8 mouse cellular contexts compared by ENCODE assay signal in genomic region chr4:118645234-118645633, GRCm38 (mm10). TPM values are rescaled to one million over a fixed set of nuclear protein-coding genes. Genes with fewer than 3 reads are reported as not detected.
DNase-seq lines count a peak whose midpoint lies in the region; ATAC-seq and TF ChIP-seq lines count a peak whose summit lies in the region.

No protein-coding gene starts in this region.

- 14% methylated on average over 2 of the region's 2 CpGs for WGBS in hindbrain, postnatal 0 days
- WGBS in liver, embryonic 14.5 days (ENCODE audit: insufficient replicate concordance) = 6% methylated on average over 2 of the region's 2 CpGs
- 4% methylated on average over 2 of the region's 2 CpGs for WGBS in small intestine, adult 2 months

- H3K4me3 ChIP-seq in hindbrain, postnatal 0 days (ENCODE audit: low read length) = no peak overlapping the region
- no peak overlapping the region for H3K4me3 ChIP-seq in liver, embryonic 14.5 days (ENCODE audit: insufficient read depth in 1 of 2, low read depth in 2 of 2, low read length in 2 of 2)
- no peak overlapping the region for H3K4me3 ChIP-seq in small intestine, adult 2 months (ENCODE audit: low read depth, low read length)

- peak; percentile 42 to 46 for DNase-seq in adrenal gland, adult 18-20 months (ENCODE audit: low spot score in 2 of 2)
- no peak for DNase-seq in adrenal gland, adult 8-10 months
- DNase-seq in ovary, postnatal 14 days (ENCODE audit: low spot score) = peak; percentile 54
- no peak for DNase-seq in ovary, adult 18-20 months (ENCODE audit: low spot score)
- DNase-seq in cerebellum, postnatal 36 days = peak; percentile 40 to 44
- peak; percentile 62 for DNase-seq in hindbrain, postnatal 0 days (ENCODE audit: low spot score)
- peak in 2 of 3 experiments; percentile 23 to 26 for DNase-seq in liver, embryonic 14.5 days (ENCODE audit: low read depth in 3 of 3, low spot score in 3 of 3)

- H3K4me1 ChIP-seq in hindbrain, postnatal 0 days (ENCODE audit: insufficient read depth, low read length) = 0 out of 2 replicates have a peak, but pooled peaks cover 4% of the 10 kb centered on the region
- H3K4me1 ChIP-seq in liver, embryonic 14.5 days (replicated peaks; ENCODE audit: control insufficient read depth in 2 of 2, insufficient read depth in 2 of 2, low read length in 1 of 2) = no peaks in the 10 kb centered on the region
- no peaks in the 10 kb centered on the region for H3K4me1 ChIP-seq in small intestine, adult 2 months (ENCODE audit: control insufficient read depth, insufficient read depth, insufficient read length, low read length)

- H3K9me3 ChIP-seq in hindbrain, postnatal 0 days (ENCODE audit: low read length) = no peaks in the 10 kb centered on the region
- no peaks in the 10 kb centered on the region for H3K9me3 ChIP-seq in liver, embryonic 14.5 days (ENCODE audit: control insufficient read depth, low read length)

- TF ChIP-seq POLR2A in small intestine, adult 2 months (IDR thresholded peaks at IDR 0.05; ENCODE audit: low read depth, low read length) = no peak

- TF ChIP-seq CTCF in hindbrain, postnatal 0 days (IDR thresholded peaks at IDR 0.05; ENCODE audit: low read depth) = peak; percentile 85
- peak; percentile 88 for TF ChIP-seq CTCF in liver, embryonic 14.5 days (IDR thresholded peaks at IDR 0.05; ENCODE audit: low read depth)
- peak; percentile 72; the same call in 1 of the 2 replicates for TF ChIP-seq CTCF in small intestine, adult 2 months (IDR thresholded peaks at IDR 0.05; ENCODE audit: extremely low read depth, insufficient read length, insufficient replicate concordance, low read depth, low read length)

- no peaks in the 10 kb centered on the region for H3K36me3 ChIP-seq in hindbrain, postnatal 0 days (ENCODE audit: insufficient read depth, low read length)
- no peaks in the 10 kb centered on the region for H3K36me3 ChIP-seq in liver, embryonic 14.5 days (replicated peaks; ENCODE audit: control insufficient read depth, insufficient read depth, low read depth)
- H3K36me3 ChIP-seq in small intestine, adult 2 months (ENCODE audit: control insufficient read depth, insufficient read depth, low read length) = no peaks in the 10 kb centered on the region

- no peak for TF ChIP-seq EP300 in liver, embryonic 14.5 days (IDR thresholded peaks at IDR 0.05; ENCODE audit: low read depth)

- H3K27me3 ChIP-seq in hindbrain, postnatal 0 days (ENCODE audit: insufficient read depth, low read length) = no peaks in the 10 kb centered on the region
- no peaks in the 10 kb centered on the region for H3K27me3 ChIP-seq in liver, embryonic 14.5 days (ENCODE audit: control insufficient read depth, insufficient read depth, low read length)
- H3K27me3 ChIP-seq in small intestine, adult 2 months (ENCODE audit: control insufficient read depth, insufficient read depth, low read length) = no peaks in the 10 kb centered on the region

- no peak for ATAC-seq in hindbrain, postnatal 0 days
- no peak for ATAC-seq in liver, embryonic 14.5 days (ENCODE audit: insufficient read depth)

- H3K4me2 ChIP-seq in hindbrain, postnatal 0 days (ENCODE audit: low read depth, low read length) = no peak overlapping the region
- H3K4me2 ChIP-seq in liver, embryonic 14.5 days (ENCODE audit: low read depth) = no peak overlapping the region

- H3K9ac ChIP-seq in hindbrain, postnatal 0 days (replicated peaks; ENCODE audit: low read length) = no peak overlapping the region
- no peak overlapping the region for H3K9ac ChIP-seq in liver, embryonic 14.5 days (replicated peaks)

- H3K27ac ChIP-seq in hindbrain, postnatal 0 days = no peak overlapping the region
- H3K27ac ChIP-seq in liver, embryonic 14.5 days = no peak overlapping the region
- H3K27ac ChIP-seq in small intestine, adult 2 months (ENCODE audit: insufficient read depth, low read depth, low read length) = no peak overlapping the region

RNA-seq across cellular contexts. Expression of gene Olfr62, which starts 13.5 kb away (rescaled TPM):
- not detected for total RNA-seq in adrenal gland, adult 18-20 months (2021)
- not detected for total RNA-seq in adrenal gland, adult 8-10 months (2022)
- total RNA-seq in hindbrain, postnatal 0 days (2014; rRNA removed) = not detected in 2 replicates
- not detected in 2 replicates for polyA plus RNA-seq in hindbrain, postnatal 0 days (2015; fragmentation: Nextera tagmentation; extraction: Ambion mirVana)
- not detected in 2 replicates for polyA plus RNA-seq in liver, embryonic 14.5 days (2012; rRNA removed)
- not detected in 2 replicates for polyA plus RNA-seq in liver, embryonic 14.5 days (2014; fragmentation: Nextera tagmentation; extraction: Ambion mirVana)
- not detected in 2 replicates for polyA plus RNA-seq in small intestine, adult 2 months (2012; rRNA removed)

RNA-seq across cellular contexts. Expression of gene Ebna1bp2, which starts 24.6 kb away (rescaled TPM):
- total RNA-seq in adrenal gland, adult 18-20 months (2021) = 10 to 100 TPM; 75.6 to 76.0 TPM
- 10 to 100 TPM; 69.8 to 83.0 (median 76.6) TPM for total RNA-seq in adrenal gland, adult 8-10 months (2022)
- total RNA-seq in hindbrain, postnatal 0 days (2014; rRNA removed) = 31.6 and 40.0 TPM in 2 replicates
- polyA plus RNA-seq in hindbrain, postnatal 0 days (2015; fragmentation: Nextera tagmentation; extraction: Ambion mirVana) = 85.4 and 98.5 TPM in 2 replicates
- polyA plus RNA-seq in liver, embryonic 14.5 days (2012; rRNA removed) = 27.7 and 60.2 TPM in 2 replicates
- 92.2 and 95.0 TPM in 2 replicates for polyA plus RNA-seq in liver, embryonic 14.5 days (2014; fragmentation: Nextera tagmentation; extraction: Ambion mirVana)
- polyA plus RNA-seq in small intestine, adult 2 months (2012; rRNA removed) = 4.5 and 11.2 TPM in 2 replicates

RNA-seq across cellular contexts. Expression of gene Cfap57, which starts 24.7 kb away (rescaled TPM):
- not detected for total RNA-seq in adrenal gland, adult 18-20 months (2021)
- total RNA-seq in adrenal gland, adult 8-10 months (2022) = under 1 TPM in 2 of 4 experiments, not detected in 2; 0.06 to 0.22 TPM
- 0.65 and 1.3 TPM in 2 replicates for total RNA-seq in hindbrain, postnatal 0 days (2014; rRNA removed)
- 0.70 and 1.2 TPM in 2 replicates for polyA plus RNA-seq in hindbrain, postnatal 0 days (2015; fragmentation: Nextera tagmentation; extraction: Ambion mirVana)
- 0.12 and 0.54 TPM in 2 replicates for polyA plus RNA-seq in liver, embryonic 14.5 days (2012; rRNA removed)
- 0.94 and 1.3 TPM in 2 replicates for polyA plus RNA-seq in liver, embryonic 14.5 days (2014; fragmentation: Nextera tagmentation; extraction: Ambion mirVana)
- not detected in 2 replicates for polyA plus RNA-seq in small intestine, adult 2 months (2012; rRNA removed)

RNA-seq across cellular contexts. Expression of gene Olfr1342, which starts 47.3 kb away (rescaled TPM):
- not detected for total RNA-seq in adrenal gland, adult 18-20 months (2021)
- not detected for total RNA-seq in adrenal gland, adult 8-10 months (2022)
- total RNA-seq in hindbrain, postnatal 0 days (2014; rRNA removed) = not detected in 2 replicates
- 0.04 TPM in 1 of 2 replicates, not detected in the other for polyA plus RNA-seq in hindbrain, postnatal 0 days (2015; fragmentation: Nextera tagmentation; extraction: Ambion mirVana)
- not detected in 2 replicates for polyA plus RNA-seq in liver, embryonic 14.5 days (2012; rRNA removed)
- not detected in 2 replicates for polyA plus RNA-seq in liver, embryonic 14.5 days (2014; fragmentation: Nextera tagmentation; extraction: Ambion mirVana)
- polyA plus RNA-seq in small intestine, adult 2 months (2012; rRNA removed) = 0.24 TPM in 1 of 2 replicates, not detected in the other

RNA-seq across cellular contexts. Expression of gene Olfr1341, which starts 58.1 kb away (rescaled TPM):
- total RNA-seq in adrenal gland, adult 18-20 months (2021) = not detected
- not detected for total RNA-seq in adrenal gland, adult 8-10 months (2022)
- total RNA-seq in hindbrain, postnatal 0 days (2014; rRNA removed) = not detected in 2 replicates
- not detected in 2 replicates for polyA plus RNA-seq in hindbrain, postnatal 0 days (2015; fragmentation: Nextera tagmentation; extraction: Ambion mirVana)
- polyA plus RNA-seq in liver, embryonic 14.5 days (2012; rRNA removed) = not detected in 2 replicates
- not detected in 2 replicates for polyA plus RNA-seq in liver, embryonic 14.5 days (2014; fragmentation: Nextera tagmentation; extraction: Ambion mirVana)
- polyA plus RNA-seq in small intestine, adult 2 months (2012; rRNA removed) = not detected in 2 replicates

Comparison
In these comparisons a context has a peak if more than half of its experiments do, and no peak if none do; other contexts are left out.
1. DNase-seq: peak in adrenal gland, adult 18-20 months (2 of 2), ovary, postnatal 14 days (single experiment), cerebellum, postnatal 36 days (2 of 2), hindbrain, postnatal 0 days (single experiment) and liver, embryonic 14.5 days (2 of 3); none in adrenal gland, adult 8-10 months (single experiment) and ovary, adult 18-20 months (single experiment).
2. Peak in every context shown above with its lines, with median percentiles within 50 percentile points of each other: CTCF ChIP-seq.